Mouse (Mus musculus): ENCODE data around the gene Odf3b.

GRCm38 (mm10) chr15:89363051-89363450 is 16.0 kb downstream of the Odf3b start:
- TF ChIP-seq MAFK (IDR thresholded peaks at IDR 0.05; ENCODE audit: insufficient read depth, low read depth, low read length), result no peak
- TF ChIP-seq CHD2 (IDR thresholded peaks at IDR 0.05; ENCODE audit: low read depth, low read length), result no peak
- TF ChIP-seq HCFC1 (IDR thresholded peaks at IDR 0.05; ENCODE audit: borderline replicate concordance, insufficient read depth, low read length), result no peak
- TF ChIP-seq ZC3H11A (IDR thresholded peaks at IDR 0.05; ENCODE audit: borderline replicate concordance, low read depth, low read length), result no peak
